Mouse (Mus musculus) embryo, embryonic 11.5 days (tissue): ENCODE measurements around the gene Mrpl4.

ENCODE experiments used
- DNase-seq: peaks from one replicate; pipeline ENCODE4 v3.0.0-alpha.2; 2012; ENCODE audit warnings: low read depth, low spot score

Gene Mrpl4

DNA sequence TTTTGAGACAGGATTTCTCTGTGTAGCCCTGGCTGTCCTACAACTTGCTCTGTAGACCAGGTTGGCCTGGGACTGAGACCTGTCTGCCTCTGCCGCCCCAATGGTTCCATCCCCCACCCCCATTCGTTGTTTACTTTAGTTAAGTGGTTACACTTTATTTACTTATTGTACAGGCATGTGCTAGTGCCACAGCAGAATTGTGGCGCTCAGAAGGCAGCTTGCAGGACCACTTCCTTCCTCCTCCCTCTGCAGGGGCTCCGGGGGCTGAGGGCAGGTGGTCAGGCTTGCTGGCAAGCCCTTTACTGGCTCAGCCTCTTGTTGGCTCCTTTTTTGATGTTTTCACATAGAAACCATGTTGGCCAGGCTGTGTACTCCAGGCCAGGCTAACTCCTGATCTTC is 14.6 kb downstream of the Mrpl4 start:
- no peak for DNase-seq

DNA sequence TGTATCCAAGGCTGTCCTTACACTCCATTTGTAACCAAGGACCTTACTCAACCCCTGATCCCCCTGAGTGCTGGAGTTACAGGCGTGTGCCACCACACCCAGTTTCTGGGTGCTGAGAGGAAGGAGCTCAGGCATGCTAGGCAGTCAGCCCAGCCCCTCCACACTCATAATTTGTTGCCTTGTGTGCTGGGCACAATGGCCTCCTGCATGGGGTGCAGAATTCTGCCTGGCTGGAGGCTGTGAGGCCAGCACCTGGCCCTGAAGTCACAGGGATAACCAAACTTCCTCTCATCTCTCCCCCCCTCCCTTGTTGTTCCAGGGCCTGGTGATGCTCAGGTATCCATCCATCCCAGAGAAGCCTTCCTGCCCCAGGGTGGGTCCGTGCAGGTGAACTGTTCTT is 16.1 kb downstream of the Mrpl4 start:
- DNase-seq = no peak

DNA sequence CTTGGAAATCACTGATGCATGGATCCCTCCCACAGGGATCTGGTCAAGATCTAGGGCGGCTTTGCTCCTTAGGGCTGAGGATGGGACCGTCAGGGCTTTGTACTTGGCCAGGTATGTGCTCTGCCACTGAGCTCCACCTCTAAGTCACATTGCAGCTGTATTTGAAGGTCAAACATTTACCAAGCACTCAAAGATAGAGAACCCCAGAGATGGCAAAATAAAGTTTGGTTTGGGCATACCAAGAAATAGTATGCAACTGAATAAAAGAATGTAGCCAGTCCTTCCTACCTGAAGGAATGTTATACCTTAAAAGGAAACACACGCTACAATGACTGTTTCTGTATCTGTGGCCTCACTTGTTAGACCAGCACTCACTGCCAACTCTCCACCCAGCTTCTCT is 18.8 kb downstream of the Mrpl4 start:
- no peak for DNase-seq

DNA sequence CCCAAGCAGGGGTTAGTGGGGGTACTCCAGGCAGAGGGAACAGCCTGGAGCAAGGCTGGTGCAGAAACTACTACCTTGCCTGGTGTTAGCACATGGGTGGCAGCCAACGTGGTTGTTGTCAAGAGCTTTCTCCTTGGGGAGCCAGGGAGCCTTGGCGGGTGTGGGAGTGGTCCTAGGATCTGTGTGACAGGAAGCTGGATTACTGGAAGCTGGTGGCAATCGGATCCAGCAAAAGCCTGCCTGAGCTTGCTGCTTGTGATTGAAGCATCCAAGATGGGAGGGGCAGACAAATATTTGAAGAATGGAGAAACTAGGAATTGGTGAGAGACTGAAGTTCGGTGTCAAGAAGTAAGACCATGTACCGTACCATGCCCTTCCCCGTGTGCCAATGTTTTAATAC is 19.8 kb downstream of the Mrpl4 start:
- no peak for DNase-seq

DNA sequence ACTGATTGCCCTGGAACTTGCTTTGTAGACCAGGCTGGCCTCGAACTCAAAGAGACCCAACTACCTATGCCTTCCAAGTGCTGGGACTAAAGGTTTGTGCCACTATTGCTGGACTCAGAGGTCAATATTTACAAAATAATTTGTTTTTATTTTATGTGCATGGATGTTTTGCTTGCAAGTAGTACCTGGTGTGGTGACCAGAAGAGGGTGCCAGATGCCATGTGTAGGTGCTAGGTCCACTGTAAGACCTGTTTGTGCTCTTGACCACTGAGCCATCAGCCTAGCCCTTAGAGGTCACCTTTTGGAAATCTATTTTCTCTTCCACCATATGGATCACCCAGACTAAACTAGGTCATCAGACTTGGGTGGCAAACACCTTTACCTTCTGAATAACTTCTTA is 20.2 kb downstream of the Mrpl4 start:
- DNase-seq = no peak

DNA sequence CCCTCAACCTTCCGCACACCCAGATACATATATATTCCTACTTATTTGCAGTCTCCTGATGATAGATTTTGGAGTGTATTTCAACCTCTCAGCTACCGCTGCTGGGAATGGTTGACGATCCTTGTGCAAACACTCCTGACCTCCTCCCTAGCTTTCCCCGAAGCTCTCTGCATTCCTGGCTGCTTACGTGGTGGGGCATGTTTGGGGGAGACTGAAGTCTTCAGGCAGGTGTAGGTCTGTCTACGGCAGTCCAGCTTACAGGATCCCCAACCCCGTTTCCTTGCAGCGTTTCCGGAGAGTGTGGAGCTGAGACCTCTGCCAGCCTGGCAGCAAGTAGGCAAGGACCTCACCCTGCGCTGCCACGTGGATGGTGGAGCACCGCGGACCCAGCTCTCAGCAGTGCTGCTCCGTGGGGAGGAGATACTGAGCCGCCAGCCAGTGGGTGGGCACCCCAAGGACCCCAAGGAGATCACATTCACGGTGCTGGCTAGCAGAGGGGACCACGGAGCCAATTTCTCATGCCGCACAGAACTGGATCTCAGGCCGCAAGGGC is 22.8 kb downstream of the Mrpl4 start:
- no peak for DNase-seq

DNA sequence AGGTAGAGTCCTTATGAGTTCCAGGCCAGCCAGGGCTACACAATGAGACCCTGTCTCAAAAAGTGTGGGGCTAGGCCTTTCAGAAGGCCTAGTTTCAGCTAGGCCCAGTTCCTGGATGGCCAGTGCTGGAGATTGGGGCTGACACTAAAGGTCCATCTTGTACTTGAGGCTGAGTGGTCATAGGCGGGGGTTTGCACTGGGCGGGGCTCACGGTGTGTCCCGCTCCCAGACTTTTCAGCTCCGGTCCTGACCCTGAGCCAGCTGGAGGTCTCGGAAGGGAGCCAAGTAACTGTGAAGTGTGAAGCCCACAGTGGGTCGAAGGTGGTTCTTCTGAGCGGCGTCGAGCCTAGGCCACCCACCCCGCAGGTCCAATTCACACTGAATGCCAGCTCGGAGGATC is 24.3 kb downstream of the Mrpl4 start:
- DNase-seq = no peak

DNA sequence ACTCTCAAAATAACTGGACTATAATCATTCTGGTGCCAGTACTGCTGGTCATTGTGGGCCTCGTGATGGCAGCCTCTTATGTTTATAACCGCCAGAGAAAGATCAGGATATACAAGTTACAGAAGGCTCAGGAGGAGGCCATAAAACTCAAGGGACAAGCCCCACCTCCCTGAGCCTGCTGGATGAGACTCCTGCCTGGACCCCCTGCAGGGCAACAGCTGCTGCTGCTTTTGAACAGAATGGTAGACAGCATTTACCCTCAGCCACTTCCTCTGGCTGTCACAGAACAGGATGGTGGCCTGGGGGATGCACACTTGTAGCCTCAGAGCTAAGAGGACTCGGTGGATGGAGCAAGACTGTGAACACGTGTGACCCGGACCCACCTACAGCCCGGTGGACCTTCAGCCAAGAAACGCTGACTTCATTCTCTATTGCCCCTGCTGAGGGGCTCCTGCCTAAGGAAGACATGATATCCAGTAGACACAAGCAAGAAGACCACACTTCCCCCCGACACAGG is 25.3 kb downstream of the Mrpl4 start:
- no peak for DNase-seq

DNA sequence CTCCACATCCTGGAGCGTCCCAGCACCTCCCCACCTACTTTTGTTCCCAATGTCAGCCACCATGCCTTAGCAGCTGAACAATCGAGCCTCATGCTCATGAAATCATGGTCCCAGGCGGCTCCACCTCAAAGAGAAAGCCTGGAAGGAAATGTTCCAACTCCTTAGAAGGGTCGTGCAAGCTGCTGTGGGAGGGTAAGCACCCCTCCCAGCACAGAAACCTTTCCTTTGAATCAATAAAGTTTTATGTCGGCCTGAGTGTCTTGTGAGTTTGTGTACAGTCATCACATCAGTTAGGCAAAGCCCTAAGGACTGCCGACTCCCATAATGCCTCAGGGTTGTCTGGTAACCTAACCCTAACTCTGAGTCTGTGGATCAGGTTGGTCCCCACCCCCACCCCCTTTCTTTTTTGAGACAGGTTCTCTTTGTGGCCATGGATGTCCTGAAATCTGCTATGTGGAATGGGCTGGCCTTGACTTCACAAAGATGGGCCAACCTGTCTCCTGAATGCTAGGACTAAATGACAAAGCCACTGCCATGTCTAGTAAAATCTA is 26.1 kb downstream of the Mrpl4 start:
- DNase-seq = no peak

DNA sequence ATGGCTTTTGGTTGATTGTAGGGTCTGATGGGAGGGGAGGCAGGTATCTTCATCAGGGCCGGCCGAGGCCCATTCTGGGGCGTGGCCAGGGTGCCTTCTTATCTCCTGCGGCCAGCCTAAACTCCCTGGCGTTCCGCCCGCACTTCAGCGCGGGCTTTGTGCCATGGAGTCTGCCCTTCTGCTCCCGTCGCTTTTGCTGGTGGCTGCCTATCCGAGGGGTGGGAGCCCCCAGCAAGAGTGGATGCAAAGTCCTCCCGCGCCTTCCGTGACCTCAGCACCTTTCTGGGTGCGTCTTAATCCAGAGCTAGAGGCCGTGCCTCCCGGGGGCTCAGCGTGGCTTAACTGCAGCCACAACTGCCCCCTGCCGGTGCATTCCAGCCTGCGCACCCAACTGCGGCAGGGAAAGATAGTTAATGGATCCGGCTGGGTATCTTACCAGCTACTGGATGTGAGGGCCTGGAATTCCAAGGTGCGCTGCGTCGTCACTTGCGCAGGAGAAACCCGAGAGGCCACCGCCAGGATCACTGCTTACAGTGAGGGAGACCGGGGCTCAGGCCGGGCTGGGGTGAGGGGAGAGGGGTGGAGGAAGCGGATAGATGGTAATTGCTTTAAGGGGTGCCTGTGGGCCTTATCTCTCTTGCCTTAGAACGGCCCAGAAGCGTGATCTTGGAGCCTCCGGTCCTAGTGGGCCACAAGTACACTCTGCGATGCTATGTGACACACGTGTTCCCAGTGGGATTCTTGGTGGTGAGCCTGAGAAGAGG is 26.9 kb downstream of the Mrpl4 start, which contains the start of gene Icam4:
TSS of gene Icam4 (plus strand) at position 83 of the 764 bp plus-strand sequence.
- DNase-seq = peak; percentile 61

DNA sequence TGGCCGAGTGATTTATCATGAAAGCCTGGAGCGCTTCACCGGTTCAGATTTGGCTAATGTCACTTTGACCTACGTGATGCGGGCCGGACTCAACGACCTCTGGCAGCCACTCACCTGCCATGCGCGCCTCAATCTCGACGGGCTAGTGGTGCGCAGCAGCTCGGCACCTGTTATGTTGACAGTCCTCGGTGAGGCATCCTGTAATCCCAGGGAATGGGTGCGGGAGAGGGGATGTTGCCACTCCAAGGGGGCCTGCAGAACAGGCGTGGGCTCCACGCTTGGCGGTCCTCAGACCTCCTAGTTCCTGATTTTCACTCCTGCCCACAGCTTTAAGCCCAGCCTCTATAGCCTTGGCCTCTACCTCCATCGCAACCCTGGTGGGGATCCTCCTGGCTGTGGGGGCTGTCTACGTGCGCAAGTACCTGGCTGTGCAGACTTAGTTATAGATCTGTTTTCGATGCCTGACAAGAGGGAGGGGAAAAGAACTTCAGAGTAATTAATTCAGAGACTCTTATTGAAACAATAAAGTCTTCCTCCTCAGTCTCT is 27.6 kb downstream of the Mrpl4 start:
- DNase-seq = no peak

DNA sequence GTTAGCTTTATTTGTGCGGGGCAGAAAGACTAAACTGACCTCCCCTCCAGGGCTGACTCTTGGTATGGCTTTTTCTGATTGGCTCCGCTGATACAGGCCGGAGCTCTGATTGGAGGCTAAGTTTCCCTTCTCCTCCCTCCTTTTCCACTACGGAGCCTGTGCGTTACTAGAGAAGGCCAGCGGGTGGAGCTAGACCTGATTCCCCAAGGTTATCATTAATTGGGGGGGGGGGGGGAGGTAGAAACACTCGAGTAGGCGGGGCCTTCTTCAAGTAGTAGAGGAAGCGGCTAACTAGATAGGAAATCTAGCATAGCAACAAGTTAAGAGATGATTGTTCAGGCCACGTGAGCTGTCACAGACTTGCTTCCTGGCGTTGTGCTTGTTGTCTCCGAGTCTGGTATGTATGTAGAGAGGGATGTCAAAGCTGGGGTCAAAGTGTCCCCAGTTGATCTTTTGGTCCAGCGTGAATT is 28.3 kb downstream of the Mrpl4 start:
- peak; percentile 72 for DNase-seq

DNA sequence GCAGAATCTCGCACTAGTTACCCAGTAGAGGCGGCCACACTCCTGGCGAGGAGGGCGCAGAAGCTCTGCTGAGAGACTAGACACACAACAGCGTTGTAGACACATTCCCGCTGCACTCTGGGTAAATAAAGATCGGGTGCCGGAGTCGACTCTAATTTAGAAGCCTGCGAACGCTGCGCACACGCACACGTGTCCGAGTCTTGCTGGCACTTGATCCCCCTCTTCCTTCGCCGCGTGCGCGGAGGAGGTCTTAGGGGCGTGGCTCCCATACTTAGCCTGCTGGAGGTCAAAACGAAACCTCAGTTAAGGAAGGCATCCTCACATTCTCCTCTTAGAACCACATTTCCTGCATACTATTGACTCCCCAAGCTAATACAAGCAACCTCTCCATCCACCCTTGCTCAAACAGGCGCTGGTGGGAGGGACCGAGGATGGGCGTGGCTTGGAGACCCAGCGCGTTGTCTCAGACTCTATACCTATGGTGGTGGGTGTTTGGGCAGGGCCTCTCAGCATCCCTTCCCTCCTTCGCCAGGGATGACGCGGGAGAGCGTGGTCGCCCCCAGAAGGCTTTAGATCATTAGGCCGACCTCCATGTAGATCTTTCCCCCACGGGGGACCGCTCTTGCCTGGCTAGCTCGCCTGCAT is 28.8 kb downstream of the Mrpl4 start:
- DNase-seq = no peak

DNA sequence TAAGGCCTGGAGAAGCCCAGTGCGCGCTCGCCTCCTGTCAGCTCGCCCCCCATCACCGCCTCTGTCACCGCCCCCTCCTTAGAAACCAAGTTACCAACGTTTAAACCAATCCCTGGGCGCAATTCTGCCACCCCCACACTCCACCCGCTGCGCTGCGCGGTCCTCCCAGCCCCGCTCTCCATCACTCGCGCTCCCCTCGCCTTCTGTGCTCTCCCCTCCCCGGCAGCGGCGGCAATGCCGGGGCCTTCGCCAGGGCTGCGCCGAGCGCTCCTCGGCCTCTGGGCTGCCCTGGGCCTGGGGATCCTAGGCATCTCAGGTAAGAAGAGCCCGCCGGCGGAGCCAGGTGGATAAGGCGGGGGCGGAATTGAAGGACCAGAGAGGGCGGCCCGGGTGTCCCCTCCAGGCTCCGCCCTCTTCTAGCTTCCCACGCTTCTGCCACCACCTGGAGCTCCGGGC is 29.4 kb downstream of the Mrpl4 start, which contains the start of gene Icam5:
TSS of gene Icam5 (plus strand) at position 178 of the 456 bp plus-strand sequence.
- DNase-seq = no peak

DNA sequence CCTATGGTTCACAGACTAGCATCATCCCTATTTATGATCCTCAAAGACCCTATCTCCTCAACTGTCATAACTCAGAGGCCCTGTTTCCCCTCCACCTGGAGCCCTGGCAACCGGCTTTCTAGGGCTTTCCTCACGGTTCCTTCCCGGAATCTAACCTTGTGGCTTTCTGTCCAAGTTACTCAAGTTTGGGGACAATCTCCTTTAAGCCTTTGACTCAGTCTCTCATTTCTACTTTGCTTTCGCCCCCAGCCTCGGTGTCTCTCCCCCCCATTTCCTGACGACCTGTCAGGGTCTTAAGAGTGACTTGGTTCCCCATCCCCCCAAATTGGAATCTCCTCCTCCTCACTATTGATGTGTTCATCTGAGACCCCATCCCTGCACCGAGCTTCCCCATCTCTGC is 30.0 kb downstream of the Mrpl4 start:
- DNase-seq = no peak

DNA sequence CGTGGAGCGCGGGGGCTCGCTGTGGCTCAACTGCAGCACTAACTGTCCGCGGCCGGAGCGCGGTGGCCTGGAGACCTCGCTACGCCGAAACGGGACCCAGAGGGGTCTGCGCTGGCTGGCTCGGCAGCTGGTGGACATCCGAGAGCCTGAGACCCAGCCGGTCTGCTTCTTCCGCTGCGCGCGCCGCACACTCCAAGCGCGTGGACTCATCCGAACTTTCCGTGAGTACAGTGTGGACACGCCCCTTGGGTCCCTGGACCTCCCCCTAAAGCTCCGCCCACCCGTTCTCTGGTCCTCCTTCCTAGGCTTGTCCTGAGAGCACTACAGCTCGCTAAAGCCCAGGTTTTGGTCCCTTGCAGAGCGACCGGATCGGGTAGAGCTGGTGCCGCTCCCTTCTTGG is 30.6 kb downstream of the Mrpl4 start:
- DNase-seq = peak; percentile 73

DNA sequence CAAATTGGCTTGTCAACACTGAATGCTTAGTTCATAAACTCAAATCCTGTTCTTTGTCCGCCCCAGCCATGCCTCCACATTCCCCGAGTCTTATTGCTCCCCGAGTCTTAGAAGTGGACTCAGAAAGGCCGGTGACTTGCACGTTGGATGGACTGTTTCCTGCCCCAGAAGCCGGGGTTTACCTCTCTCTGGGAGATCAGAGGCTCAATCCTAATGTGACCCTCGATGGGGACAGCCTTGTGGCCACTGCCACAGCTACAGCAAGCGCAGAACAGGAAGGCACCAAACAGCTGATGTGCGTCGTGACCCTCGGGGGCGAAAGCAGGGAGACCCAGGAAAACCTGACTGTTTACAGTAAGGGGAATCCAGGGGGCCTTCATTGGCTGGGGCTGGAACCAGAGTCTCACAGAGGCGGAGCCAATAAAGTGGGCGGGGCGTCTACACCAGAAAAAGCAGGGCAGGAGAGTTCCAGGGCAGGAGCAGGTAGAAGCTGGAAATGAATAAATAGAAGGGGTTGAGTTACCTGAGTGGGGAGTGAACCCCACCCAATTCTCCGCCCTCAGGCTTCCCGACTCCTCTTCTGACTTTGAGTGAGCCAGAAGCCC is 32.0 kb downstream of the Mrpl4 start:
- DNase-seq = no peak

DNA sequence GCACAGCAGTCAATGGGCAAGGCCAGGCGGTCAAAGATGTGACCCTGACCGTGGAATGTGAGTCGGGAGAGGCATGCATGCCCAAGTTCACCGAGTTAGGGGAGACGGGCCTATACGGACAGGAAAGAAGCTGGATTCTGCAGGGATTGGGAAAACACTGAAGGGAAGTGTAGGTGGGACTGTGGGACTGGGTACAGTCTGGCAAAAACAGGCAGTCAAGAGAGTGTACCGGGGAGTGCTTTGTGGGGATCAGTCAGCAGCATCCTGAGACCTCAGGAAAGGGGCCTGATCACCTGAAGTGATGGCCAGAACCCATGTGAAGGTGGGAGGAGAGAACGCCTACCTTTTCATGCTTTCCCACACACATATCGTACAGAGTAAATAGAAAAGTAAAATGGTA is 33.0 kb downstream of the Mrpl4 start:
- no peak for DNase-seq

DNA sequence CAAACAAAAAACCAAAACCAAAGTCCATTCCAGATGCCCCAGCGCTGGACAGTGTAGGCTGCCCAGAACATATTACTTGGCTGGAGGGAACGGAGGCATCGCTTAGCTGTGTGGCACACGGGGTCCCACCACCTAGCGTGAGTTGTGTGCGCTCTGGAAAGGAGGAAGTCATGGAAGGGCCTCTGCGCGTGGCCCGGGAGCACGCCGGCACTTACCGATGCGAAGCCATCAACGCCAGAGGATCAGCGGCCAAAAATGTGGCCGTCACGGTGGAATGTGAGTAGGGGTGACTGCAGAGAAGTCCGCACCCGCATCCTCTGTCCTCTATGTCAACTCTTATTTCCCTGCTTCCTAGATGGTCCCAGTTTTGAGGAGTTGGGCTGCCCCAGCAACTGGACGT is 33.6 kb downstream of the Mrpl4 start:
- DNase-seq = no peak

DNA sequence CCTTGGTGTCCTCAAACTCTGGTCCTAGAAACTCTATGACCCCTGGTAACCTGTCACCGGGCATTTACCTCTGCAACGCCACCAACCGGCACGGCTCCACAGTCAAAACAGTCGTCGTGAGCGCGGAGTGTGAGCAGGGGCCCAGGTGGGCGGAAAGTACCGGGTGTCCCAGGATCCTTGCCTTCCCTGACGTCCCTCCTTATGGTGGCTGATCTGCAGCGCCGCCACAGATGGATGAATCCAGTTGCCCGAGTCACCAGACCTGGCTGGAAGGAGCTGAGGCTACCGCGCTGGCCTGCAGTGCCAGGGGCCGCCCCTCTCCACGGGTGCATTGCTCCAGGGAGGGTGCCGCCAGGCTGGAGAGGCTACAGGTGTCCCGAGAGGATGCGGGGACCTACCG is 34.1 kb downstream of the Mrpl4 start:
- DNase-seq = no peak

DNA sequence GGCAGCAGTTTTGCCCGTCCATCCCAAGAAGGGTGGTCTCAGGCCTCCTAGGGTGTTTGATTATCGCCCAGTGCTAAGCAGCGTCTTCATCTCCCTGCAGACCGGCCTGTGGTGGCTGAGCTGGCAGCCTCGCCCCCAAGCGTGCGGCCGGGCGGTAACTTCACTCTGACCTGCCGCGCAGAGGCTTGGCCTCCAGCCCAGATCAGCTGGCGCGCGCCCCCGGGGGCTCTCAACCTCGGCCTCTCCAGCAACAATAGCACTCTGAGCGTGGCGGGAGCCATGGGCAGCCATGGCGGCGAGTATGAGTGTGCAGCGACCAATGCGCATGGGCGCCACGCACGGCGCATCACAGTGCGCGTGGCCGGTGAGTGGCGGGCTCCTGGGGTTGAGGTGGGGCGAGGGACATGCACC is 34.9 kb downstream of the Mrpl4 start:
- DNase-seq = no peak

DNA sequence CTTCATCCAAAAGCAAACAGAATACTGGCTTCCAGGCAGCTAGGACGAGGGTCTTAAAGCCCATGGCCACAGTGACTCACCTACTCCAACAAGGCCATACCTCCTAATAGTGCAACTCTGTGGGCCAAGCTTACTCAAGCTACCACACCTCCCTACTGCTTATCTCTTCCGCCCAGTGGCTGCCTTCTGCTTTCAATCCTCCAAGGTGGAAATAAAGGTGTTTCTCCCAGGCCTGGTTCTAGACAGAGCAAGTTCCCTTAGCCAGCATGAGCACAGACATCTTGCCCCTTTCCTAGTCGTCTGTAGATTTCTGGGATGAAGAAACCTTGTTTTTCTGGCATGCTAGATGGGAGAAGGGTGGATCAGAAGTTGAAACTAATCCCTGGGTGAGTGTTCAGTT is 37.2 kb downstream of the Mrpl4 start:
- DNase-seq = no peak
